Mouse (Mus musculus): Measurements from ENCODE around the gene Pacrg. TPM values are rescaled to one million over a fixed set of nuclear protein-coding genes. Genes with fewer than 3 reads are reported as not detected.

The Pacrg gene
- total RNA-seq, 2 experiments from 2014 or later, result 10.6 to 13.6 TPM

GRCm38 (mm10) chr17:10373727-10374126 is 466.4 kb downstream of the Pacrg start:
- no peak for DNase-seq (ENCODE audit: extremely low spot score in 1 of 2, low spot score in 2 of 2)
- intact Hi-C loops (cut with DNase I), result no loop called here

GRCm38 (mm10) chr17:10372001-10372785 is 467.9 kb downstream of the Pacrg start:
- no peak for DNase-seq (ENCODE audit: extremely low spot score in 1 of 2, low spot score in 2 of 2)
- intact Hi-C loops (cut with DNase I), result no loop called here

- intact Hi-C loops (cut with DNase I), result no loop called here
- no peak for DNase-seq (ENCODE audit: extremely low spot score in 1 of 2, low spot score in 2 of 2)
Observed at GRCm38 (mm10) chr17:10371472-10371871, 468.6 kb downstream of the Pacrg start.

- intact Hi-C loops (cut with DNase I), result no loop called here
- no peak for DNase-seq (ENCODE audit: extremely low spot score in 1 of 2, low spot score in 2 of 2)
Observed at GRCm38 (mm10) chr17:10370660-10371130, 469.4 kb downstream of the Pacrg start.

- DNase-seq (ENCODE audit: extremely low spot score in 1 of 2, low spot score in 2 of 2), result no peak
- intact Hi-C loops (cut with DNase I), result no loop called here
Observed at GRCm38 (mm10) chr17:10369961-10370659, 470.0 kb downstream of the Pacrg start.

GRCm38 (mm10) chr17:10367044-10367443 is 473.1 kb downstream of the Pacrg start:
- intact Hi-C loops (cut with DNase I), result no loop called here
- DNase-seq (ENCODE audit: extremely low spot score in 1 of 2, low spot score in 2 of 2), result no peak

- no peak for DNase-seq (ENCODE audit: extremely low spot score in 1 of 2, low spot score in 2 of 2)
Observed at GRCm38 (mm10) chr17:10366577-10366976, 473.5 kb downstream of the Pacrg start.

GRCm38 (mm10) chr17:10365501-10366482 is 474.3 kb downstream of the Pacrg start:
- intact Hi-C loops (cut with DNase I), result no loop called here
- DNase-seq (ENCODE audit: extremely low spot score in 1 of 2, low spot score in 2 of 2), result no peak

More at GRCm38 (mm10) chr17:10366577-10366976, 473.5 kb downstream of the Pacrg start:
- intact Hi-C loops (cut with DNase I), result no loop called here

- intact Hi-C loops (cut with DNase I), result no loop called here
- no peak for DNase-seq (ENCODE audit: extremely low spot score in 1 of 2, low spot score in 2 of 2)
Observed at GRCm38 (mm10) chr17:10363151-10363550, 477.0 kb downstream of the Pacrg start.

GRCm38 (mm10) chr17:10361882-10362291 is 478.2 kb downstream of the Pacrg start:
- intact Hi-C loops (cut with DNase I), result no loop called here
- DNase-seq (ENCODE audit: extremely low spot score in 1 of 2, low spot score in 2 of 2), result no peak

- DNase-seq (ENCODE audit: extremely low spot score in 1 of 2, low spot score in 2 of 2), result no peak
- intact Hi-C loops (cut with DNase I), result no loop called here
Observed at GRCm38 (mm10) chr17:10360738-10361137, 479.4 kb downstream of the Pacrg start.

- peak in 1 of 2 experiments; percentile 34 for DNase-seq (ENCODE audit: extremely low spot score in 1 of 2, low spot score in 2 of 2)
- intact Hi-C loops (cut with DNase I), result no loop called here
Observed at GRCm38 (mm10) chr17:10359466-10359865, 480.6 kb downstream of the Pacrg start.

GRCm38 (mm10) chr17:10357348-10357747 is 482.8 kb downstream of the Pacrg start:
- no peak for DNase-seq (ENCODE audit: extremely low spot score in 1 of 2, low spot score in 2 of 2)
- intact Hi-C loops (cut with DNase I), result no loop called here

- intact Hi-C loops (cut with DNase I), result no loop called here
Observed at GRCm38 (mm10) chr17:10356294-10356693, 483.8 kb downstream of the Pacrg start.

GRCm38 (mm10) chr17:10355746-10356145 is 484.4 kb downstream of the Pacrg start:
- no peak for DNase-seq (ENCODE audit: extremely low spot score in 1 of 2, low spot score in 2 of 2)
- intact Hi-C loops (cut with DNase I), result no loop called here

More at GRCm38 (mm10) chr17:10356294-10356693, 483.8 kb downstream of the Pacrg start:
- DNase-seq (ENCODE audit: extremely low spot score in 1 of 2, low spot score in 2 of 2), result no peak

Measured in left cerebral cortex, postnatal 10 days (tissue).